Mouse (Mus musculus) midbrain, embryonic 15.5 days (tissue): ENCODE results near the gene Rflna. TPM values are rescaled to one million over a fixed set of nuclear protein-coding genes. Genes with fewer than 3 reads are reported as not detected.

Experiments used
- ATAC-seq: fragments of 200-750 bp; cut with Nextera tagmentation; replicated peaks from 2 replicates; pipeline ENCODE4 v1.8.0; 2017; ENCODE audit warnings: moderate TSS enrichment
- H3K27ac ChIP-seq: fragments of 300-500 bp; sonication (generic); 2 replicates; pipeline ENCODE4 v1.5.1; 2015; ENCODE audit warnings: mild to moderate bottlenecking, inconsistent platforms
- H3K27me3 ChIP-seq: fragments of 300-500 bp; sonication (generic); replicated peaks from 2 replicates; pipeline ENCODE4 v1.6.1; 2015; ENCODE audit warnings: inconsistent platforms
- H3K36me3 ChIP-seq: fragments of 300-500 bp; sonication (generic); replicated peaks from 2 replicates; pipeline ENCODE4 v1.6.1; 2015; ENCODE audit warnings: inconsistent platforms
- H3K4me1 ChIP-seq: fragments of 300-500 bp; sonication (generic); 2 replicates; pipeline ENCODE4 v1.6.1; 2015; ENCODE audit warnings: inconsistent platforms
- H3K4me2 ChIP-seq: fragments of 300-500 bp; sonication (generic); 2 replicates; pipeline ENCODE4 v1.6.1; 2015; ENCODE audit warnings: inconsistent platforms, mild to moderate bottlenecking, moderate library complexity
- H3K4me3 ChIP-seq: fragments of 300-500 bp; sonication (generic); 2 replicates; pipeline ENCODE4 v1.5.1; 2015; ENCODE audit warnings: mild to moderate bottlenecking, inconsistent platforms
- H3K9ac ChIP-seq: fragments of 300-500 bp; sonication (generic); 2 replicates; pipeline ENCODE4 v1.6.1; 2015; ENCODE audit warnings: mild to moderate bottlenecking, inconsistent platforms
- H3K9me3 ChIP-seq: fragments of 300-500 bp; sonication (generic); 2 replicates; pipeline ENCODE4 v1.6.1; 2016; ENCODE audit warnings: inconsistent platforms
- WGBS: fragments of 180-500 bp; shearing (Covaris S2); methylation state at CpG from one replicate; pipeline ENCODE4 v1.1.7; 2015; ENCODE audit warnings: mixed read lengths; 5-methylcytosine and 5-hydroxymethylcytosine counted together
- polyA plus RNA-seq: library from polyadenylated mRNA; unstranded; fragments of >200 nt; fragmentation: Nextera tagmentation; extraction: Ambion mirVana; gene quantifications from 2 replicates; pipeline ENCODE4 v1.2.1, GENCODE M21; 2015

Rflna gene
- polyA plus RNA-seq, 1 experiment from 2014 or later: 6.7 TPM

DNA sequence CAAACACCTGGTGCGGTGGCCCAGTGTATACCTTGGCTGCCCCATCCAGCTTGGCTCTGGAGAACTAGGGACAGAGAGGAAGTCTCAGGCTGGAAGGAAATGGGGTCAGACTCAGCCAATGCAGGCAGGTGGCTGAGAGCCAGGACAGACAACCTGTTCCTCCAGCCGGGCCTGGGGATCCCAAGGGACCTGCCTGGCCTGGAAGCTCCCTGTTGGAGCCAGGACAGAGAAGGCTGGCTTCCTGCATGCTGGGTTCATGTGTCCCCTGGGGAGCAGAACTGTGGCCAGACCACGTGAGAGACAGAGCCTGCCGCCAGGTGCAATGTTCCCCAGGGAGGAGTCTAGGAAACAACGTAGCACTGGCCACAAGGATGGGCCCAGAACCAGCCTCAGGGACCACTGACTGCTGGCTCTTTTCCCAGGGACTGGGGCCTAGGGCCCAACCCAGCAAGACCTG lies 37.1 kb downstream of the Rflna start:
- peaks cover 22% of the 10 kb centered on the region; the same call in 1 of the 2 replicates for H3K36me3 ChIP-seq
- no peaks in the 10 kb centered on the region for H3K9me3 ChIP-seq
- no peak for ATAC-seq
- no peak overlapping the region for H3K9ac ChIP-seq
- H3K4me3 ChIP-seq: no peak overlapping the region
- WGBS: 59% methylated on average over 5 of the region's 5 CpGs
- H3K27ac ChIP-seq: peak overlapping the region; percentile 3; the same call in 1 of the 2 replicates
- H3K27me3 ChIP-seq: no peaks in the 10 kb centered on the region
- peaks cover 7% of the 10 kb centered on the region for H3K4me1 ChIP-seq
- H3K4me2 ChIP-seq: no peak overlapping the region

GRCm38 (mm10) chr5:125041578-125041977 lies 38.6 kb downstream of the Rflna start:
- H3K4me3 ChIP-seq: no peak overlapping the region
- H3K27ac ChIP-seq: no peak overlapping the region
- peaks cover 16% of the 10 kb centered on the region for H3K4me1 ChIP-seq
- WGBS: 90% methylated on average over 9 of the region's 9 CpGs
- H3K9ac ChIP-seq: no peak overlapping the region
- H3K27me3 ChIP-seq: no peaks in the 10 kb centered on the region
- H3K36me3 ChIP-seq: 0 out of 2 replicates have a peak, but pooled peaks cover 9% of the 10 kb centered on the region
- no peak overlapping the region for H3K4me2 ChIP-seq
- ATAC-seq: no peak
- no peaks in the 10 kb centered on the region for H3K9me3 ChIP-seq

- ATAC-seq: no peak
- WGBS: 72% methylated on average over 6 of the region's 6 CpGs
- H3K4me2 ChIP-seq: no peak overlapping the region
- H3K4me1 ChIP-seq: peaks cover 16% of the 10 kb centered on the region
- no peaks in the 10 kb centered on the region for H3K9me3 ChIP-seq
- H3K4me3 ChIP-seq: no peak overlapping the region
- no peaks in the 10 kb centered on the region for H3K27me3 ChIP-seq
- peaks cover 2% of the 10 kb centered on the region; the same call in 1 of the 2 replicates for H3K36me3 ChIP-seq
- no peak overlapping the region for H3K27ac ChIP-seq
- no peak overlapping the region for H3K9ac ChIP-seq
Measured at GRCm38 (mm10) chr5:125043448-125043847, 40.4 kb downstream of the Rflna start.

- Histone ChIP-seq H3K36me3 (peaks cover 7% of the 10 kb centered on the region; the same call in 1 of the 2 replicates), H3K9me3 (no peaks in the 10 kb centered on the region), H3K27me3 (no peaks in the 10 kb centered on the region), H3K27ac (no peak overlapping the region), H3K4me2 (no peak overlapping the region), H3K4me1 (peaks cover 16% of the 10 kb centered on the region), H3K4me3 (no peak overlapping the region), H3K9ac (no peak overlapping the region)
- WGBS: 7% methylated on average over 5 of the region's 5 CpGs
- peak; percentile 38; the same call in 1 of the 2 replicates for ATAC-seq
Measured at GRCm38 (mm10) chr5:125045202-125045601, 42.2 kb downstream of the Rflna start.

GRCm38 (mm10) chr5:125046436-125046835 lies 43.4 kb downstream of the Rflna start:
- no peak for ATAC-seq
- 78% methylated on average over 5 of the region's 5 CpGs for WGBS
- no peaks in the 10 kb centered on the region for H3K9me3 ChIP-seq
- peaks cover 7% of the 10 kb centered on the region; the same call in 1 of the 2 replicates for H3K36me3 ChIP-seq
- H3K27ac ChIP-seq: no peak overlapping the region
- no peak overlapping the region for H3K9ac ChIP-seq
- no peak overlapping the region for H3K4me3 ChIP-seq
- no peaks in the 10 kb centered on the region for H3K27me3 ChIP-seq
- H3K4me1 ChIP-seq: peaks cover 16% of the 10 kb centered on the region
- H3K4me2 ChIP-seq: no peak overlapping the region

DNA sequence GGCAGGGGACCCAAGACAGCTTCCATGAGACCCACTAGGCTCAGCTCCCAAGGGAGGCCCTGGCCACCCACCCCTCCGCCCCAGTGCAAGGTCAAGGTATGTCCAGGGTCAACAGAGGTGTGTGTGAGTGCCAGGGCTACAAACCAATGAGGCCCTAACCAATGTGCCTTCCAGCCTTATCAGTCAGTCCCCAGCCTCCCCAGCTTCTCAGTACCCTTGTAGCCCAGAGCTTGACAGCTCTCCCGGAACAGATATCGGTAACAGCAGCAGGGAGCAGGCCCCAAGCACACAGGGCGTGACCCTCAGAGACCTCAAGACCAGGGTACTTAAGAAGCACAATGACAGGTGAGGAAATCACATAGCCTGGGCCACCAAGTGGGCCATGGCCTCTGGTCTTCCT lies 46.5 kb downstream of the Rflna start:
- Histone ChIP-seq H3K4me3 (no peak overlapping the region), H3K9ac (no peak overlapping the region), H3K4me1 (peaks cover 14% of the 10 kb centered on the region), H3K27me3 (no peaks in the 10 kb centered on the region), H3K36me3 (peaks cover 7% of the 10 kb centered on the region; the same call in 1 of the 2 replicates), H3K27ac (no peak overlapping the region), H3K4me2 (no peak overlapping the region), H3K9me3 (no peaks in the 10 kb centered on the region)
- no peak for ATAC-seq
- 94% methylated on average over 4 of the region's 4 CpGs for WGBS

DNA sequence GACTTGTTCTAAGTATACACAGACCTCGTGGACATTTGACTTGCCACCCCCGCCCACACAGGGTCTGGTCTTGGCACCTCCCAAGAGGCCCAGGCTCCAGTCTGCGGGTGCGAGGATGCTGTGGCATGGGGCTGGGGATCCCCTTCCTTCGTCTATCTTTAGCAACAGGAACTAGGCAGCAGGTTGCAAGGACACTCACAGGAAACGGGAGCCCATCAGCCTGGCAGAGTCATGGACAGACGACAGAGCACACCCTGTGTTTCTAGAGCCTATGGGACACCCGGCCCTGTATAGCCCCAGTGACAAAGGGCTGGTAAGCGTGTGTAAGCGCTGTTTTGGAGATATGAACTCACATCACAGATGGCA lies 49.2 kb downstream of the Rflna start:
- H3K36me3 ChIP-seq: peaks cover 7% of the 10 kb centered on the region; the same call in 1 of the 2 replicates
- no peak overlapping the region for H3K4me3 ChIP-seq
- H3K4me2 ChIP-seq: no peak overlapping the region
- no peaks in the 10 kb centered on the region for H3K27me3 ChIP-seq
- no peaks in the 10 kb centered on the region for H3K9me3 ChIP-seq
- H3K4me1 ChIP-seq: peaks cover 19% of the 10 kb centered on the region
- WGBS: 78% methylated on average over 10 of the region's 10 CpGs
- no peak for ATAC-seq
- H3K27ac ChIP-seq: no peak overlapping the region
- no peak overlapping the region for H3K9ac ChIP-seq

GRCm38 (mm10) chr5:125052603-125053488 lies 49.8 kb downstream of the Rflna start:
- Histone ChIP-seq H3K9me3 (no peaks in the 10 kb centered on the region), H3K27me3 (no peaks in the 10 kb centered on the region), H3K9ac (no peak overlapping the region), H3K27ac (no peak overlapping the region), H3K36me3 (peaks cover 7% of the 10 kb centered on the region; the same call in 1 of the 2 replicates), H3K4me2 (no peak overlapping the region), H3K4me3 (no peak overlapping the region), H3K4me1 (peaks cover 25% of the 10 kb centered on the region)
- ATAC-seq: no peak
- 72% methylated on average over 23 of the region's 23 CpGs for WGBS

DNA sequence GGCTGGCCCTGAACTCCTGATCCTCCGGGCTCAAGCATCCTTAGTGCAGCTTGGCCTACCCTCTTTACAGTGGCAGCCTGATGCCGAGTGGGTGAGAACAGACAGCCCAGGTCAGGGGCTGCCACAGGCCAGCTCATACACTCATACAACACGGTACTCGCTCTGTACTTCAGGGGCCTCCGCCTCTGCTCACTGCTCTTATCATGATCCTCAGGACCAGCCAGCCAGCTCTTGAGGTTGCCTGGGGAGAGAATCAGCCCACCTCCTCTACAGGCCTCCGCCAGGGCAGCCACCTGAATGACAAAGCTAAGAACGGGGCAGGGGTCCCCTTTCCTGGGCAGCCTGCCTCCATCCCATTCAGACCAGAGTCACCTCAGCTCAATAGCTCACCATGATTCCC lies 50.6 kb downstream of the Rflna start:
- Histone ChIP-seq H3K4me3 (no peak overlapping the region), H3K4me1 (peaks cover 34% of the 10 kb centered on the region), H3K9ac (no peak overlapping the region), H3K27ac (no peak overlapping the region), H3K27me3 (no peaks in the 10 kb centered on the region), H3K36me3 (peaks cover 6% of the 10 kb centered on the region; the same call in 1 of the 2 replicates), H3K4me2 (no peak overlapping the region), H3K9me3 (no peaks in the 10 kb centered on the region)
- no peak for ATAC-seq
- WGBS: 80% methylated on average over 7 of the region's 7 CpGs

- Histone ChIP-seq H3K9me3 (no peaks in the 10 kb centered on the region), H3K27ac (no peak overlapping the region), H3K9ac (no peak overlapping the region), H3K36me3 (no peaks in the 10 kb centered on the region), H3K4me3 (no peak overlapping the region), H3K4me2 (no peak overlapping the region), H3K27me3 (no peaks in the 10 kb centered on the region), H3K4me1 (peaks cover 46% of the 10 kb centered on the region)
- WGBS: 58% methylated on average over 7 of the region's 8 CpGs
- no peak for ATAC-seq
Measured at GRCm38 (mm10) chr5:125055901-125056300, 52.9 kb downstream of the Rflna start.

GRCm38 (mm10) chr5:125056331-125056695 lies 53.3 kb downstream of the Rflna start:
- 15% methylated on average over 6 of the region's 6 CpGs for WGBS
- H3K27ac ChIP-seq: no peak overlapping the region
- H3K9ac ChIP-seq: no peak overlapping the region
- no peaks in the 10 kb centered on the region for H3K36me3 ChIP-seq
- H3K27me3 ChIP-seq: no peaks in the 10 kb centered on the region
- no peak overlapping the region for H3K4me2 ChIP-seq
- no peaks in the 10 kb centered on the region for H3K9me3 ChIP-seq
- ATAC-seq: no peak
- no peak overlapping the region for H3K4me3 ChIP-seq
- peaks cover 46% of the 10 kb centered on the region for H3K4me1 ChIP-seq

- Histone ChIP-seq H3K9me3 (no peaks in the 10 kb centered on the region), H3K36me3 (no peaks in the 10 kb centered on the region), H3K4me3 (peak overlapping the region; percentile 31; the same call in 1 of the 2 replicates), H3K27ac (peak overlapping the region; percentile 70), H3K9ac (no peak overlapping the region), H3K27me3 (no peaks in the 10 kb centered on the region), H3K4me1 (peaks cover 46% of the 10 kb centered on the region), H3K4me2 (peak overlapping the region; percentile 62)
- WGBS: 8% methylated on average over 19 of the region's 19 CpGs
- peak; percentile 10; the same call in 1 of the 2 replicates for ATAC-seq
Measured at GRCm38 (mm10) chr5:125056696-125057554, 53.9 kb downstream of the Rflna start.
